Mouse (Mus musculus) cerebellum, adult 2 months (tissue): Measurements from ENCODE around the gene Rfc2. TPM values are rescaled to one million over a fixed set of nuclear protein-coding genes. Genes with fewer than 3 reads are reported as not detected.

Source experiments
- DNase-seq, 2 experiments: peaks; one replicate each; pipeline ENCODE4 v3.0.0; 2021
- H3K27ac ChIP-seq: fragments of 200-500 bp; 2 replicates; pipeline ENCODE4 v1.5.1; 2012; ENCODE audit warnings: low read length, control low read depth, inconsistent platforms; ENCODE audit not compliant: insufficient read depth
- H3K27me3 ChIP-seq: fragments of 200-500 bp; 2 replicates; pipeline ENCODE4 v1.6.1; 2012; ENCODE audit warnings: inconsistent platforms, mild to moderate bottlenecking, low read length, moderate library complexity; ENCODE audit not compliant: control insufficient read depth, insufficient read depth
- H3K4me1 ChIP-seq: fragments of 200-500 bp; 2 replicates; pipeline ENCODE4 v1.6.1; 2011; ENCODE audit warnings: low read length; ENCODE audit not compliant: control insufficient read depth, insufficient read depth
- H3K4me3 ChIP-seq: fragments of 200-500 bp; replicated peaks from 2 replicates; pipeline ENCODE3; 2011; ENCODE audit warnings: mild to moderate bottlenecking, low read depth, low read length, control low read depth; ENCODE audit not compliant: insufficient read depth
- CTCF ChIP-seq: fragments of 200-500 bp; IDR thresholded peaks from 2 replicates; pipeline ENCODE4 v1.5.1; 2011; ENCODE audit warnings: low read depth, mild to moderate bottlenecking, control low read depth, low read length, moderate library complexity, borderline replicate concordance; ENCODE audit not compliant: insufficient read depth
- POLR2A ChIP-seq: fragments of 200-500 bp; IDR thresholded peaks from 2 replicates; pipeline ENCODE4 v1.6.1; 2011; ENCODE audit warnings: low read length, control low read depth, borderline replicate concordance; ENCODE audit not compliant: insufficient read depth
- WGBS: fragments of 180-500 bp; shearing (Covaris S2); methylation state at CpG from one replicate; pipeline ENCODE4 v1.1.7; 2018; 5-methylcytosine and 5-hydroxymethylcytosine counted together
- polyA plus RNA-seq: library from polyadenylated mRNA; depleted of rRNA; stranded (reverse); fragments of >200 nt; gene quantifications from 2 replicates; pipeline ENCODE4 v1.2.3, GENCODE M21; 2012

Rfc2 gene
- polyA plus RNA-seq, 1 experiment = 116 TPM

DNA sequence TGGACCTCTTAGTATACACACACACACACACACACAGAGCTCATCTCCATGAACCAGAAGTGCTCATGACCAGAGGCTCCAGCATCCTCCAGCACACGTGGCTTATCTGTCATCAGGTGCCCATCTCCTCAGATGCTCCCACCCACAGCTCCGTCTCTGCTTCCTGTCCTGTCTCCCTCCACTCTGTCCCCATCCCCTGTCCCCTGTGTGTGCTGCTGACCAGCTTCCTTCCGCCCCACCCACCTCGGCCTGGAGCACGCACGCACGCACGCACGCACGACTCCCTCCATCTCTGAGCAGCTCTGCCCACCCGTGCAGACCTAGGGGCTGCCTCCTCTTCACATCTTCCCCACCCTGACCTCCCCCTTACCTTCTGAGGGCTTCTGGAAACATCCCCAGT lies 23.2 kb downstream of the Rfc2 start:
- TF ChIP-seq CTCF = no peak
- 85% methylated on average over 11 of the region's 11 CpGs for WGBS
- DNase-seq = no peak
- no peak overlapping the region for H3K27ac ChIP-seq
- no peak overlapping the region for H3K4me3 ChIP-seq
- no peaks in the 10 kb centered on the region for H3K4me1 ChIP-seq
- H3K27me3 ChIP-seq = no peaks in the 10 kb centered on the region

- no peaks in the 10 kb centered on the region for H3K4me1 ChIP-seq
- H3K4me3 ChIP-seq = no peak overlapping the region
- H3K27ac ChIP-seq = no peak overlapping the region
- TF ChIP-seq CTCF (no peak; the same call in 1 of the 2 replicates), POLR2A (no peak)
- no peaks in the 10 kb centered on the region for H3K27me3 ChIP-seq
- no peak for DNase-seq
These were observed 25.1 kb downstream of the Rfc2 start for GRCm38 (mm10) chr5:134606314-134606713.

- no peak for TF ChIP-seq POLR2A
- no peak for TF ChIP-seq CTCF
- Histone ChIP-seq H3K27me3 (no peaks in the 10 kb centered on the region), H3K4me3 (no peak overlapping the region), H3K4me1 (no peaks in the 10 kb centered on the region), H3K27ac (no peak overlapping the region)
- DNase-seq = no peak
- WGBS = 67% methylated on average over 5 of the region's 5 CpGs
These were observed 26.0 kb downstream of the Rfc2 start for GRCm38 (mm10) chr5:134607121-134607520.

- DNase-seq = no peak
- WGBS = 82% methylated on average over 12 of the region's 12 CpGs
- Histone ChIP-seq H3K4me3 (no peak overlapping the region), H3K27me3 (no peaks in the 10 kb centered on the region), H3K27ac (no peak overlapping the region), H3K4me1 (no peaks in the 10 kb centered on the region)
- TF ChIP-seq CTCF = no peak
- no peak for TF ChIP-seq POLR2A
These were observed 28.9 kb downstream of the Rfc2 start for GRCm38 (mm10) chr5:134609916-134610643.

DNA sequence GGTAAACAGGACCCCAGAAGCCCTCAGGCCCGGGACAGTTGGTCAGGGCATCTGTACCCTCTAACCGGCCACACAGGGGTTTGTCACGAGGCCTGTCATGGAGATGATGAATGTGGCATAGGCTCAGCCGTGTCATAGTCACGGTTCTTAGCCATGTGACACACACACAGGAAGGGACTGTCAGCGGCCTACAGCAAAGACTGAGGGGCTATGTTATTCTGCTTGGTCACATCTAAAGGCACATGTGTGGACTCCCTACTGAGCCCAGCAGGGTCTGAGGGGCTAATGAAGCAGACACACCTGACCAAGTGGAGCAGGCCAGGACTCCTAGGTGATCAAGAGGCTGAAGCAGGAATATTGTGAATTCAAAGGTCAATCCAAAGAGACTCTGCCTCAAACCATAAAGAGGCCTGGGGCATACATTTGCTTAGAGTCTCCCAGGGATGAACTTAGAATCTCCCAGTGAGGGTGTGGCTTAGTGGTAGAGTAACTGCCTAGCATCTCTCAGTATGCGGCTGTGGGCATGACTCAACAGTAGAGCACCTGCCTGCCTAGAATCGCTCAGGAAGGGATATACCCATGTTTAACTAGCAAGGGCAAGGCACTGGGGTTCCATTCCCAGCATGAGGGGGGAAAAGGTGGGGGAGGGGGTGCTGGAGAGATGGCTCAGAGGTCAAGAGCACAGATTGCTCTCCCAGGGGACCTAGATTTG lies 30.8 kb downstream of the Rfc2 start:
- H3K27ac ChIP-seq = no peak overlapping the region
- no peaks in the 10 kb centered on the region for H3K4me1 ChIP-seq
- 47% methylated on average over 8 of the region's 8 CpGs for WGBS
- TF ChIP-seq POLR2A = no peak
- no peak for TF ChIP-seq CTCF
- DNase-seq = no peak
- no peaks in the 10 kb centered on the region for H3K27me3 ChIP-seq
- no peak overlapping the region for H3K4me3 ChIP-seq

DNA sequence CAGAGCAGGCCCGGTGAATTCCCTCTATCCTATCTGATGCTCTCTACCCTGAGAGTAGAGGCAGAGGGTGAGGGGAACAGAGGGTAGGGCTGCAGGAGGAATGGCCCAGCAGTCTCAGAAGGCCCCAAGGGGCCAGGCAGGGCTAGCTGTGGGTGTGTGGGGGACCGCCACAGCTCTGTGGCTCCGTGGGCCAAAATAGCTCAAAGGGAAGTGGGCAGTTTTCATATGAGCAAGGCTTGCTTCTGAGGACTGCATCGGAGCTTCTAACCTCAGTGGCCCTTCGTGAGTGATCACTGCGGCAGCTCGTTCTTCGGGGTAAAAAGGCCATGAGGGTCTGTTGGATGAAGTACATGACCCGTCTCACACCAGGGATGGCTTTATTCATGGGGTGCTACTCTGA lies 32.6 kb downstream of the Rfc2 start:
- Histone ChIP-seq H3K4me3 (no peak overlapping the region), H3K27ac (no peak overlapping the region), H3K27me3 (no peaks in the 10 kb centered on the region), H3K4me1 (no peaks in the 10 kb centered on the region)
- WGBS = 89% methylated on average over 9 of the region's 9 CpGs
- no peak for DNase-seq
- TF ChIP-seq POLR2A (no peak), CTCF (no peak)

DNA sequence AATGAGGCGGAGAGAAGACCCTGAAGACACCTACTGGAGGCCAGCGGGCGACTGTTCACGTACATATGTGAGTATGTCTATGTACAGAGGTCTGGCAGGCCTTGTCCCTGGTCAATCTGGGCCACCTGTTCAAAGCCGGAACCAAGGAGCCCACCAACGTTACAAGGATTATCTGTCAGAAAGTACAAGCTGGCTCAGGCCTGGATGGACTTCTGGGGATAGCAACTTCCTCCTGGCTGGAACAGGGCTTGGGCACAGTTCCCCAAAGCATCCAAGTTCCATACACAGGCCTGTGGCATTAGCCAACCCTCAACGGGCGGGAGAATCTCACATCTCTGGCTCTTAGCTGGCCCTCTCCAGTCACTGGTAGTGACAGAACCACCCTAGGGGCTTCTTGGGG lies 33.1 kb downstream of the Rfc2 start:
- TF ChIP-seq POLR2A (no peak), CTCF (no peak)
- DNase-seq = no peak
- Histone ChIP-seq H3K27ac (no peak overlapping the region), H3K27me3 (no peaks in the 10 kb centered on the region), H3K4me3 (no peak overlapping the region), H3K4me1 (no peaks in the 10 kb centered on the region)
- 76% methylated on average over 8 of the region's 8 CpGs for WGBS

- TF ChIP-seq CTCF (no peak), POLR2A (no peak)
- no peaks in the 10 kb centered on the region for H3K4me1 ChIP-seq
- H3K27ac ChIP-seq = no peak within 1 kb of the TSS
- no peaks in the 10 kb centered on the region for H3K27me3 ChIP-seq
- WGBS = 84% methylated on average over 7 of the region's 7 CpGs
- no peak within 1 kb of the TSS for H3K4me3 ChIP-seq
- no peak for DNase-seq
These were observed 33.6 kb downstream of the Rfc2 start, which contains the start of gene Lat2 for GRCm38 (mm10) chr5:134614802-134615201. TSS of gene Lat2 (minus strand) at chr5:134615025.
